Mouse (Mus musculus) layer of hippocampus, postnatal 25 days (tissue): Measurements from ENCODE around the gene March9. TPM values are rescaled to one million over a fixed set of nuclear protein-coding genes. Genes with fewer than 3 reads are reported as not detected.

Experiments used
- DNase-seq, 2 experiments: peaks; one replicate each; pipeline ENCODE4 v3.0.0; 2022; ENCODE audit warnings: mixed read lengths in 2 of 2, low spot score in 1 of 2; ENCODE audit errors: extremely low spot score in 1 of 2
- total RNA-seq, 2 experiments: library from RNA; stranded (reverse); gene quantifications; 2 replicates each; pipeline ENCODE4 v1.2.3; 2021

Gene March9
- total RNA-seq, 2 experiments from 2014 or later: 23.0 to 25.1 TPM

DNA sequence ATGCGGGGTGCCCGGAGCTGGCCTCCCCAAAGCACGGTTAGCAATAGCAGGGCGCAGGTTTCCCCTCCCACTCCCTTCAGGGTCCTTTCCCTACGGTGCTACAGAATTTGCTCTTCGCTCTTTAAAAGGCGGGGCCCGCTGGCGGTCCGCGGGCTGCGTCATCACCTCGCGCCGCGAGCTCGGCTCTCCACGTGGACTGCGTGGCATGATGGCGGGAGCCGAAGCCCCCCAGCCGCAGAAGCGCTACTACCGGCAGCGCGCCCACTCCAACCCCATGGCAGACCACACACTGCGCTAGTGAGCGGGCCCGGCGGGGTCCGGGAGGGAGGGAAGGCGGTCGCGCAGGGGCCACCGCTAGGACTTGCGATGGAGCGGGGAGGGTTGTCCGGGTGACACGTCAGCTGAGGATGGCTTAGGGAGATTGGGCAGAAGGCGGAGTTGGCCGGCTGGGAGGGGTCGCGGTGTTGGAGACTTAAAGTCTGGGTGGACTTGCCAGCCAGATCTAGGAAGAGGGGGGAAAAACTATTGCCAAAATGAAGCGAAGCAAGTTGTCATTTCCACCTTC lies 18.1 kb downstream of the March9 start:
- DNase-seq: peak; percentile 89 to 98

DNA sequence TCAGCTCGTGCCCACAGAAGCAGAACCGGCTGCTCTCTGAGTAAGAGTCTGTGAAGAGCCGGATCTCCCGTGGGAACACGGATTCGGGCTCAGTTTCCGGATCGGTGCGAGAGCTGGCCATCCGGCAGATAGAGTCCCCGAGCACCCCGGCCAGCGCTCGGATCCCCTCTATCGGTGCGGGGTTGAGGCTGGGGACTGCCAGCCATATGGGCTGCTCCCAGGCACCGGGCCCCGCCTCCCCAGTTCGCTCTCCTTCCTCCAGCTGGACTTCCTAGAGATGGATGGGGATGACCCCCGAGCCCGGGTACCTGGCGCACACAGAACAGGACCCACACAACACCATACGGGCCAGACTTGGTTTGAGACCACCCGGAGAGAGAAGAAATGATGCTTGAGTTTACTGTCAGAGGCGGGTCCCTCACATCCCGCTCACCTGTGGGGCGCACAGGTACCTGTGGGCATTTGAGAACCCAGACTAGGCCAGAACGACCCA lies 18.7 kb downstream of the March9 start, which contains the start of the genes Mettl1 and Eef1akmt3:
Gene Mettl1 (plus strand): TSS at position 141 of the 493 bp plus-strand sequence.
Gene Eef1akmt3 (minus strand): TSS at position 240 of the 493 bp plus-strand sequence.
- DNase-seq: peak in 1 of 2 experiments; percentile 30

DNA sequence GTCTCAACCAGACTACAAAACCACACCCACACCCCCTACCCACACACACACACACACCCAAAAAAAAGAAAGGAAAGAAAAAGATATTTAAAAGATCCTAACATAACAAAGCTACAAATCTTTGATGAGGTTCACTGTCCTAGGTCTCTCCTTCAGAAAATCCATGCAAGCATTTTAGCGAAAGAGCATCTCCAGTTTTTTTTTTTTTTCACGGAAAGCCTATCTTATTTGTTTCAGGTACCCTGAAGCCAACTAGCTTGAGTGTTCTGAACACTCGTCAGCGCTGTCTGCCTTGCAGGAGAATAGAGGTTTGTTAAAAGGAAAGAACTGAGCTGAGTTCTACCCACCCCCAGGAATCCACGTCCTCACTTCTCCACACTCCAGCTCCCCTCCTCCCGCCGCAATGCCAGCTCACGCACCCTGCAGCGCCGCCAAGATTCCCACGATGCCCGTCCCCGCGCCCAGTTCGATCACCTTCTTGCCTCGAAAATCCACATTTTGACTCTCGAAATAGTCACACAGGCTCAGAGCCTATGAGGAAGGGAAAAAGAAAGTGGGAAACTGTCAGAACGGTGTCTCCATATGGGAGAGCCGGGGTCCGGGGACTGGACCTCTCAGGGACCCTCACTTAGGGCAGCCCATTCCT lies 19.3 kb downstream of the March9 start:
- no peak for DNase-seq

DNA sequence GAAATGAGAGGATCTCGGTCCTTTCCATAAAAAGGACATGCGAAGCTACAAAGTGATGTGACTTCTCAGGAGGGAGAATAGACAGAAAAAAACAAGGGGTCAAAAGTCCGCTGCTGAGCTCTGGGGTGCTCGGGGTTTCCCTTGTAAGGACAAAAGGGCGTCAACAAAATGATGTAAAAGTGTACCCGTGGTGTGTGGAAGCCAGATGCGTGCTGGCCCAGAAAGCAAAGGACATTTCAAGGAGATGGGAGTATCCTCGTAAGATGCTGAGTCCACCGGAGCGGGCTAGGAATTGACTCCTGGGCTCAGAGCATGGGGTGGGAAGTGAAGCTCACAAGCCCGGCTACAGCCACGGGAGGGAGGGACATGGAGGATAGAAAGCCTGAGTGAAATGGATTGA lies 22.3 kb downstream of the March9 start:
- DNase-seq: no peak

DNA sequence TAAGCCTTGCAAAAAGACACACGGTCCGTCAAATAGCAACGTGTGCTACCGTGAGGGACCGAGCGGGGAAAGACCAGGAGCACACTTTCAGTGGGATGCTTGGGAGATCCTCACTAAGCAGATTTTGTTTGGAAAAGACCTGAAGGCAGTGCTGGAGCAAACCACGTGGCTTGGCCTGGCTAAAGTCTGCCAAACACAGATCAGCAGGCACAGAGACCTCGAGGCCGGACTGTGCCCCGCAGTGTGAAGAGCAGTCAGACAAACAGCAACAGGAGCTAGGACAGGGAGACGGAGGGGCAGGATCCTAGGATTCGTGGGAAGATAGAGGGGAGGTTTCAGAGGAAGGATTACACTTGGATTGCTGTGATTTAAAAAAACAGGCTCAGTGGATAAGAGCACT lies 23.7 kb downstream of the March9 start:
- no peak for DNase-seq

DNA sequence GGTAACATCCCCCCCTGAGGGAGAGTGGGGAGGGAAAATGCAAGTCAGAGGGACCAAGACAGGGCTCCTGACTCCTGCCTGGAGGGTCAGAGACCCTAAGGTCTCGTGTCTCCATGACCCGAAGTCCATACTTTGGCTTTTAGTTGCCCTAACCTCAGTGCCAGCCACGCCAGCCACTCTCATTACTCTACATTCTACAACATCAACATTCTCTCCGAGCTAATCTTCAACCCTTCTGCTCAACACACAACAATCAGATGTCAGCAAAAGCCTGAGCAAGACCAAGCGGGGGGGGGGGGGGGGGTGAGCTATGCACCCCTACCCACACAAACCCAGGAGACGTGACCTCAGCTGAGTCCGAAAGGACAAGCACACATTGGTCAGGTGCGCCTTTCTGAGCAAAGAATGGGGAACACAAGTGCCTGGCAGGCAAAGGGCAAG lies 26.7 kb downstream of the March9 start:
- DNase-seq: no peak

DNA sequence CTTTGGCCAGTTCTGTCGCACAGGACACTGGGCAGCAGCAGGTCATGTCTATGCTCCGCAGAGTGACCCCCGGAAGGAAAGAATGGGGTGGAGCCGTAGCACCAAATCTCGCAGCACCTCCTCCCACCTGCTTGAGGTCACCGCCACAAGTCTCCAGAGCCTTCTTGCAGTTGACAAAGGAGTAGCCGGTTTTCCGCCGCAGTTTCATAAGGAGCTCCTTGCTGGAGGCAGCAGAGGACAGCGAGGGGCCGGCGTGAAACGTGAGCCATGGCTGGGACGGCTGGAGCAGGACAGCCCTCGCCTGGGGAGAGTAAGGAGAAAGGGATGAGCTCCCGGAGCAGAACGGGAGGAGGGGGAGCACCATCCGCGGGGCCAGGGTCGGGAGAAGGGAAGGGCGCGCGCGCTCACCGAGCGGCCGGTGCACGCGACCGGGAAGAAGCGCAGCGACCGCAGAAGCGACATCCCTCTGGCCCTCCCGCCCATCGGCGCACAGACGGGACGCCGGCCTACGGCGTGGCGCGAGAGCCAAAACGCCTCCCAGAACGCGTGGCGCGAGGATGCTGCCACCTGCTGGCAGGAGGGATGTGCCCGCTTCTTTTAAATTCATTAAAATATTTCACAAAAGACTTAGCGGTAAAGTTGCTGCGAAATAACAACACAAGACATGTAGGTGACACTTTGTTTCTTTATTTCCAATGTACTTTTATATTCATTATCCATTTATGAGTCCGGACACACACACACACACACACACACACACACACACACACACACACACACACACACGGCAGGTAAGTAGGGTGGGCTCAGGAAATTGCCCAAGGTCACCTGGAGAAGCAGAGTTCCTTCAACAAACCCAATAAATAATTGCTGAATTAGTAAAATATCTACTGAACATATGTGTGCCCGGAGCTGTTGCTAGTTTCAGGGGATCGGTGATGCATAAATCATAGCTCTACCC lies 29.4 kb downstream of the March9 start, which contains the start of gene Tsfm:
Gene Tsfm (minus strand): TSS at position 505 of the 961 bp plus-strand sequence.
- peak; percentile 89 to 97 for DNase-seq

DNA sequence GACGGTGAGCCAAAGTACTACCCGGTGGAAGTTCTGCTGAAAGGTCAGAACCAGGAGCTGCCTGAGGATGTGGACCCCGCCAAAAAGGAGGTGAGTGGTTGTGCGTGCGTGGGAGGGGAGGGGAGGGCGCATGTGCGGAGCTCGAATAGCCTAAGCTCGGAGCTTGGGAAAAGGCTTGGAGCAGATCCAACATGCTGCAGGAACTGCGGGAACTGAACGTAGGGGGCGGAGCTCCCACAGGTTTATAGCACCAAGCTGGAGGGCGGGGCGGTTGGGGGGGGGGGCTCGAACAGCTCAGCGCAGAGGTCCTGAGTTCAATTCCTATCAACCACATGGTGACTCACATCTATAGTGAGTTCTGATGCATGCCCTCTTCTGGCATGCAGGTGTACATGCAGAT lies 41.6 kb downstream of the March9 start:
- DNase-seq: no peak

DNA sequence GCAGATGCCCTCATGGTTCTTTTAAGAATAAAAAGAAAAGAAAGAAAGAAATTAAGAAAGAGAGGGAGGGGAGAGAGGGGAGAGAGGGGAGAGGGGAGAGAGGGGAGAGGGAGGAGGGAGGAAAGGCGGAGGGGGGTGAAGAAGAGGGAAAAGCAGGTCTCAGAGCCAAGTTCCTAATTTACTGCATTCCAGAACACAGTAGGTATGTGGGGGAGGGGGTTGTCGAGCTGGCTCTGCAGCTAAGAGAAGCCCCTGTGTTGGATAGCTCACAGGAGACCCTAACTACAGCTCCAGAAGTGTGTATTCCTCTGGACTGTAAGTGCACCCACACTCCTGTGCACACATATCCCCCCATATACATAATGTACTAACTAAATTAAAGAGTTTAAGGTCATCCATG lies 42.9 kb downstream of the March9 start:
- DNase-seq: no peak

DNA sequence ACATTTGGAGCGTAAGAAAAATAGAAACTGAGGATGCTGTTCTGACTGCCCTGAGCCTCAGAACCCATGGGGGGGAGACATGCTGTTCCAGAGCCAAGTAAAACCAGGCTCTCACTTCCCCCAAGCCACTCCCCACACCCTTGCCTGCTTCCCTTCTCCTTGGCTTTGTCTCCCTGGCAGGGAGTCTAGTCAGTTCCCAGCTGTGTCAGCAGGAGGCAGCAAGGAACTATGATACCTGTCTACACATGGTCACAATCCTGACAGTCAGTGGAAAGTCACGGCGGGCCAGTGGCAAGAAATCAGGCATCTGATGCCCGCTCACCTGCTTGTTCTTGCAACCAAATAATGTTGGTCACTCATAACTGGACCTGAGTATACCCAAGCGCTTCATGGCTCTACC lies 43.5 kb downstream of the March9 start:
- DNase-seq: no peak

Other genes starting within 250 kb of the March9 start
- gene Atp23, start 158.8 kb downstream of the March9 start, total RNA-seq: 1 to 10 TPM; 8.4 to 9.6 TPM
- 100 to 1,000 TPM in 1 of 2 experiments, 10 to 100 TPM in 1; 98.6 to 118 TPM for gene Ctdsp2, start 81.5 kb downstream of the March9 start, total RNA-seq
- under 1 TPM; 0.47 to 0.69 TPM for gene Avil, start 59.5 kb downstream of the March9 start, total RNA-seq
- 10 to 100 TPM; 27.2 to 27.3 TPM for gene Tsfm, start 29.3 kb downstream of the March9 start, total RNA-seq
- gene Mettl1, start 18.8 kb downstream of the March9 start, total RNA-seq: 10 to 100 TPM in 1 of 2 experiments, 1 to 10 TPM in 1; 8.5 to 12.1 TPM
- under 1 TPM; 0.15 to 0.47 TPM for gene Eef1akmt3, start 18.7 kb downstream of the March9 start, total RNA-seq
- gene Cyp27b1, start 11.9 kb downstream of the March9 start, total RNA-seq: under 1 TPM; 0.27 to 0.80 TPM
- gene Cdk4, start 3.4 kb upstream of the March9 start, total RNA-seq: 100 to 1,000 TPM; 104 to 110 TPM
- 10 to 100 TPM; 60.2 to 61.8 TPM for gene Tspan31, start 10.1 kb upstream of the March9 start, total RNA-seq
- 100 to 1,000 TPM; 754 to 837 TPM for gene Agap2, start 15.1 kb upstream of the March9 start, total RNA-seq
- gene Os9, start 60.9 kb upstream of the March9 start, total RNA-seq: 100 to 1,000 TPM; 105 to 107 TPM
- 100 to 1,000 TPM; 113 to 114 TPM for gene B4galnt1, start 105.0 kb upstream of the March9 start, total RNA-seq
- gene Slc26a10, start 120.5 kb upstream of the March9 start, total RNA-seq: 10 to 100 TPM; 10.5 to 25.1 TPM
- 100 to 1,000 TPM; 295 to 338 TPM for gene Arhgef25, start 129.9 kb upstream of the March9 start, total RNA-seq
- gene Dtx3, start 135.5 kb upstream of the March9 start, total RNA-seq: 100 to 1,000 TPM; 210 to 243 TPM
- 10 to 100 TPM; 92.7 to 98.9 TPM for gene Pip4k2c, start 151.4 kb upstream of the March9 start, total RNA-seq
- gene Kif5a, start 203.2 kb upstream of the March9 start, total RNA-seq: 100 to 1,000 TPM; 712 to 736 TPM
- 100 to 1,000 TPM; 271 to 276 TPM for gene Dctn2, start 206.2 kb upstream of the March9 start, total RNA-seq
- gene Mbd6, start 228.8 kb upstream of the March9 start, total RNA-seq: 10 to 100 TPM; 31.8 to 53.9 TPM